Mouse (Mus musculus) ES-Bruce4 (cell line): ENCODE measurements around the gene Brms1.

ENCODE experiments used
- CTCF ChIP-seq: IDR thresholded peaks from one replicate; pipeline ENCODE4 v1.8.1; 2011; ENCODE audit warnings: low read depth, low read length
- POLR2A ChIP-seq: IDR thresholded peaks from one replicate; pipeline ENCODE4 v1.8.1; 2011; ENCODE audit warnings: low read length; ENCODE audit not compliant: insufficient read depth

DNA sequence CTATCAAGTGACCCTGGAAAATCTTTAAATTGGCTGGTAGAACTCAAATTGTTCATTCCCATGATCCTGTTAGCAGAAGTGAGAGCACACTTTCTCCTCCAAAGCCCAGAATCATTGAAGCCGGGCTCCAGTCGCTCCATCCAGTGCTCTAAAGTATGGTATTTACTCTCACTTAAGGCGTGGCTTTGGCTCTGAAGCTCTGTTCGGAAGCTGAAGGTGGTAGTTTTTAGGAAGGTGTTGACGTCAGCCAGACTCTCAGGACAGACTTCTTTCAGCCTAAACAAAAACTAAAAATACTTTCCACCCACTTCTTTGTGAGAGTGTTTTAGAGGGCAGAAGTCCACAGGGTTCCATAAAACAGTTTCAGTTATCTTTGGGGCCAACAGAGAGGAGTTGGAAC lies 32.4 kb downstream of the Brms1 start:
- TF ChIP-seq CTCF (no peak), POLR2A (no peak)
